Mouse (Mus musculus) liver, embryonic 14.5 days (tissue): ENCODE data around the gene Uhrf1bp1l.

Source experiments
- CTCF ChIP-seq: IDR thresholded peaks from 2 replicates; pipeline ENCODE4 v1.5.1; 2016; ENCODE audit warnings: antibody characterized with exemption, low read depth, control low read depth
- EP300 ChIP-seq: IDR thresholded peaks from 2 replicates; pipeline ENCODE4 v1.6.1; 2016; ENCODE audit warnings: antibody characterized with exemption, low read depth

DNA sequence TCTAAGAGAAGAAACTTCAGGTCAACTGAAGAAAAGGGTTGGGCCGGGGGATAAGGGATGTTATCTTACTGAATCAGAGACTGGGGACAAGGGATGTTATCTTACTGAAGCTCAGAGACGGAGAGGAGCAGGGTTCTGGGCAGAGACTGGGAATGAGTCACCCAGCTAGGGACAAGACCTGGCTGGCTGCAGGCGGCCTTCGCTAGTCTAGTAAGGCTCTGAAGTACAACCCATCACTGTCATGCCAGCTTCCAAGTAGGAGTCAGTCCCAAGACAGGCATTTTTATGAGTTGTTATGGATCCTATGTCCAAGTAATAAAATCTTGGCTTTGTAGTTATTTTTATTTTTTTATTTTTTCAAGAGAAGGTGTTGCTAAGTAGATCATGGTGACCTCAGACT lies 1.5 kb upstream of the Uhrf1bp1l start:
- TF ChIP-seq EP300 (no peak), CTCF (no peak)
